Mouse (Mus musculus): ENCODE results near the gene Plbd2.

- TF ChIP-seq GATA1 (IDR thresholded peaks at IDR 0.05; ENCODE audit: borderline replicate concordance, low read length): no peak
- TF ChIP-seq FLI1 (IDR thresholded peaks at IDR 0.05; ENCODE audit: low read length): no peak
These were observed 10.0 kb downstream of the Plbd2 start for GRCm38 (mm10) chr5:120493440-120493839.
